Mouse (Mus musculus) granulocyte monocyte progenitor cell, adult 5-6 weeks (primary cell): Measurements from ENCODE around the gene Dgka. TPM values are rescaled to one million over a fixed set of nuclear protein-coding genes. Genes with fewer than 3 reads are reported as not detected.
"Not testable (repeated sequence)": the region's sequence is repeated elsewhere in the genome, so short reads cannot be mapped to it uniquely, and the experiment has no call there.

ENCODE experiments used
- ATAC-seq: replicated peaks from 2 replicates; pipeline ENCODE4 v1.8.0; 2016; ENCODE audit warnings: mild to moderate bottlenecking, moderate TSS enrichment, inconsistent platforms; ENCODE audit not compliant: poor library complexity, severe bottlenecking
- total RNA-seq, 2 experiments: library from RNA; stranded (forward) in 1 of 2; stranded (reverse) in 1 of 2; fragments of 200-712, 200-1000 nt in 1 of 2; fragments of >200 nt in 1 of 2; fragmentation: Nextera tagmentation in 1 of 2; gene quantifications; 2 replicates each; pipeline ENCODE4 v1.2.3; 2014 to 2017

Gene Dgka
- total RNA-seq, 2 experiments from 2014 or later, result 12.0 to 15.8 TPM

DNA sequence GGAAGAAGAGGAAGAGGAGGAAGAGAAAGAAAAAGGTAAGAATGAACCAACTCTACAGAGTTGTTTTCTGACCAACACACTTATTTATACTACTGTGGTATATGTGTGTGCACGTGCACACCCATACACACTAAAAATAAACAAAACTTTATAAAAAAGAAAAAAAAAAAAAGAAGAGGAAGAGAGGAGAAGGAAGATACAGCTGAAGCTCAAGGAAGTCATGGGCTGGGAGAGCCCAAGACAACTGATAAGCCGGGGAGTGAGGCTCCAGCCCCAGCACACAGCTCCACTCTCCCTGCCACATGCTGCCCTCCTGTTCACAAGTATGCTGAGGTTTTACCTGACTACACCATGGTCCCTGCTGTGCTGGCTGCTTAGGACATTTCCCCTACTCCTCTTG lies 4.4 kb downstream of the Dgka start:
- no peak for ATAC-seq

DNA sequence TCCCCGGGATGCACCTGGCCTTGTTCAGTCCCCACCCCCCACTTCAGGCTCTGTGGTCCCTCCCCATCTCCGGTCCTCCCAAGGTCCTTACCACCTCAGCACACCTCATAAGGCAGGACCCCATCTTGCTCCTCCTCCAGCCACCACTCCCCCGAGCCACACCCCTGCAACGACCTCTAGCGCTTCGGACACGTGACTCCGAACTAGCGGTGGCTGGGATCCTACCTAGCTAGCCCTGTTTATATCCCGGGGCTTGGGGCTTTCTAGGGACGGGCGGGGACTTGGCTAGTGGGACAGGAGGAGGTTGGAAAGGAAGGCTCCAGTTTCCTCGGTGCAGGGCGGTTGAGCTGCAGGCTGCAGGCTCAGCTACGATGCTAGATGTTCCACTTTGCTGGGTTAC lies 7.2 kb downstream of the Dgka start:
- no peak for ATAC-seq

DNA sequence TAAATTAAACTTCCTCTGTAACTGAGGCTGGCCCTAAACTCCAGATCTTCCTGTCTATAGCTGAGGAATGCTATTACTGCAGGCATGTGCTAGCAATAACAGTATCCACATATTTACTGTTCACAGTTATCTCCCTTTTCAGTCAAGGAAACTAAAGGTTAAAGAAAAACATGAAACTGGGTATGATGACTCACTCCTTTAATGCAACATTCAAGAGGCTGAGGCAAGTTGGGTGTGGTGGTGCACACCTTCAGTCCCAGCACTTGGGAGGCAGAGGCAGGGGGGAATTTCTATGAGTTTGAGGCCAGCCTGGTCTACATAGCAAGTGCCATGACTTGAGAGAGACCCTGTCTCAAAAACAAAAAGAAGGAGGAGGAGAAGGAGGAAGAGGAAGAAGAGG lies 12.7 kb downstream of the Dgka start:
- ATAC-seq, result no peak

DNA sequence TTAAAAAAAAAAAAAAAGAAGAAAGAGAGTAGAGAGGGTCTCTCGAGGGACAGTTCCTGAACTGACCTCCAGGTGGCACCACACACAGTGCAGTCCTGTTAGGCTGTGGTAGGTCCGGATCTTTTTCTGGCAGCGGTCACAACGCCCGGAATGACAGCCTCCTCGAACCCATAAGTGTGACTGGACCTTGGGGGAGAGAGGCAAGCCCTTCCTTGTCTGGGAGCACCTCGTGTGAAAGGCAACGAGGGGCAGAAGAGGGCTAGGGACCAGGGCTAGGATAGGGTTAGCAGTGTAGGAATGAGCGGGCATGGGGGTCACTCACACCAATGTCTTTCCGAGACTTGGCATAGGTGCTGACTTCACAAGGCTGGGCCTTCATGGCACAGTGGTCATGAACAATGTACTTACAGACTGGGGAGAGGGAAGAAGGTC lies 13.6 kb downstream of the Dgka start:
- peak; percentile 94 for ATAC-seq

DNA sequence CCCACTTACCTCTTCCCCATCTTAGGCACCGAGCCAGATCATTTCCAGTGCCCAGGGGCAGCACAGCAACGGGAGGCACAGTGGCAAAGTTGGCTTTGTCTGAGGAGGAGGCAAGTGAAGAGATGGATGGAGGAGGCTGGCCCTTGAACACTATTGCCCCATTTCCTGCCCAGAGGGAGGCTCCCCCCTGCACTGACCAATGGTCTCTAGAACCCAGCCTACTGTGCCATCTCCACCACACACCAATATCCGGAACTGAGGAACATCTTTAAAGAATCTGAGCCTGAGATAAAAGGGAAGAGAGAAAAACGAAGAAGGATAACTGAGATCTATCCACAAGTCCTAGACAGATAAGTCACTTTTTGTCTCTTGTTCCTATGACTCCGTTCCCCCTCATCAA lies 16.6 kb downstream of the Dgka start:
- peak; percentile 87 for ATAC-seq

DNA sequence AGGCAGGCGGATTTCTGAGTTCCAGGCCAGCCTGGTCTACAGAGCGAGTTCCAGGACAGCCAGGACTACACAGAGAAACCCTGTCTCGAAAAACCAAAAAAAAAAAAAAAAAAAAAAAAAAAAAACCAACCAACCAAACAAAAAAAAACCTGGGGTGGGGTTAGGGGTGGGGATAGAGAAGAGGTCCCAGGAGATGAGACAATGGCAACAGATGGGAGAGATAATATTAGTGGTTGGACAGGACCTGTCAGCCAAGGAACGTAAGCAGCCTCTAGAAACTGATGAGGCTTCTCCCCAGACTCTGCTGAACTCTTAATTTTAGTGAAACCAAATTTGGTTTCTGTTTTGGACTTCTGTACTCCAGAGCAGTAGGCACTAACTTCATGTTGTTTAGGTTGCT lies 19.2 kb downstream of the Dgka start:
- not testable (repeated sequence) for ATAC-seq

DNA sequence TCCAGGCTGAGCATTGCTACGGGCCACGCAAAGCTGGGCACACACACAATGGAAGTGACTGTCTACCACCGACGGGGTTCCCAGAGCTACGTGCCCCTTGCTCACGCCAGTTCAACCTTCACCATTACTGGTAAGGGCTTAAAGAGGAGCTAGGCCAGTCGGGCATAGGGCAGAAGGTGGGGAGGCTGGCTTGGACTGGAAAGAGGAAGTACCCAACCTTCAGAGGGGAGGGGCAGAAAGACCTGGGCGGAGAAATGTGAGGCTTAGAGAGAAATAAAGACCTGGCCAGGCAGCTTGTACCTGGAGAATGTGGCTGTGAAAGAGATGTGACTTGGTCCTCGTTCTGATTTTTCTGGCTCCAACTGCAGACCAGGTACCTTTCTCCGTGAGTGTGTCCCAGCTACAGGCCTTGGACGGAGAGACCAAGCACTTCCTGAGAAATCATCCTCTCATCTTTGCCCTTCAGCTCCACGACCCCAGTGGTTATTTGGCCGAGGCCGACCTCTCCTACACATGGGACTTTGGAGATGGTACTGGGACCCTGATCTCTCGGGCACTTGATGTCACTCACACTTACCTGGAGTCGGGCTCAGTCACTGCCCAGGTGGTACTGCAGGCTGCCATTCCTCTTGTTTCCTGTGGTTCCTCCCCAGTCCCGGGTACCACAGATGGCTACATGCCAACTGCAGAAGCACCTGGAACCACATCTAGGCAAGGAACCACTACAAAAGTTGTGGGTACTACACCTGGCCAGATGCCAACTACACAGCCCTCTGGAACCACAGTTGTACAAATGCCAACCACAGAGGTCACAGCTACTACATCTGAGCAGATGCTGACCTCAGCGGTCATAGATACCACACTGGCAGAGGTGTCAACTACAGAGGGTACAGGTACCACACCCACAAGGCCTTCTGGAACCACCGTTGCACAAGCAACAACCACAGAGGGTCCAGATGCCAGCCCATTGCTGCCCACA lies 28.8 kb downstream of the Dgka start:
- ATAC-seq, result peak; percentile 96

DNA sequence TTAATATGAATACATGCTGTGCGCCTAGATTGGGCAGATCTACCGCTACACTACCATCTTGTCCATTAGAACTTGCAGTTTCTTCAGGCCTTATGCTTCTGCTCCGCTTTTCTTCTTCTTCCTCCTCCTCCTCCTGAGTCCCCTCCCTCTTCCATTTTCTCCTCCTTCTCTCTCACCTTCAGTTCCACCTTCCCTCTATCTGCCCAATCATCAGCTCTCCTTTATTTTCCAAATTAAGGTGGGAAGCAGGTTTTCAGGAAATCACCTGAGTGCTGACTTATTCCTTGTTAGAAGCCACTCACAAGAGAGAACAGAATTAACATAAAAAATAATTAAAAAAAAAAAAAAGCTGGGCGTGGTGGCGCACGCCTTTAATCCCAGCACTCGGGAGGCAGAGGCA lies 33.3 kb downstream of the Dgka start:
- ATAC-seq, result not testable (repeated sequence)

DNA sequence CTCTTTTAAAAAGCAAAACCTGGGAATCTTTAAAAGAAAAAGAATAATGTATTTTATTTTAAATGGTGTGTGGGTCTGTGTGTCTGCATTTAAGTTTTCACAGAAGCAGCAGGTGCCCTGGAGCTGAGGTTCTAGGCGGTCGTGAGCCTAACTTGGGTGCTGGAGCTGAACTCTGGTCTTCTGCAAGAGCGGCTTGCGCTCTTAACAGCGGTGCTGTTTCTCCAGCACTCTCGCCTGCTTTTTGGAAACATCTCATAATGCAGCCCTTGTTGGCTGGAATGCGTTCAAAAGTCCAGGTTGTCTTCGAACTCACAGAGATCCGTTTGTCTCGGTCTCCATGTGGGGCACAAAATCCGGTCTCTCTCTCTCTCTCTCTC lies 39.4 kb downstream of the Dgka start:
- no peak for ATAC-seq

DNA sequence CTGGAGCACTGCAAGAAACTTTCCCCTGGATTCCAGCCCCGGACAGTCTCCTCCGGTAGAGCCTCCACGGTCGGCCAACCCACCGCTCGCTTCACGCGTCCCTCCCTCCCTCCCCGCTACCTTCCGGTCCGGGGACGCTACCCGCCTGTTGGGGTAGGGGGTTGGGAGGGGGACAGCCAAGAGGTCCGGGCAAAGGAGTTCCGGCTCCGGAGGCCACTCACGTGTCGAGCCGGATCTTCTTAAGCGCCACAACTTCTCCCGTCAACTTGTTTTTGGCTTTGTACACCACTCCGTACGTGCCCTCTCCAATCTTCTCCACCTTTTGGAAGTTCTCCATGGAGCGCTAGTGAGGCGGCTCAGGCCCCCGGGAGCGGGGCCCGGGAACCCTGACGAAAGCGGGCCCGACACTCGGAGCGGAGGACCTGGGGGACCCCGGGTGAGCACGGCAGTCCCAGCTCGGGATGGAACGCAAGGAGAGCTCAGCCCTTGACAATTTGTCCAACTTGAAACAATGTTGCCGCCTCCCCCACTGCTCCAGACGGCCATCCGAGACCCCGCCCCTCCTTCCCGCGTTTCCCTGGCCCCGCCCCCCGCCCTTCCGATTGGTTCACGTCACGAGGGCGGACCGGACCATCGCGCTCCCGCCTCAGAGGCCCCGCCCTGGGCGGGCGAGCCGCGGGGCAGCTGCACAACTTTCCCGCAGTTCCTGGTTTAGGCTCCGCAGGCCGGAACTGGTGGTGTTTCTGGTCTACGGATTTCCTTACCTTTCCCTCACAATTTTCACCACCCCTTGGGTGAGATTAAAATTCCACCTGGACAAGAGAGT lies 40.0 kb downstream of the Dgka start, which contains the start of gene Cdk2:
Gene Cdk2 (minus strand): TSS at position 541 of the 826 bp plus-strand sequence.
- ATAC-seq, result peak; percentile 91

DNA sequence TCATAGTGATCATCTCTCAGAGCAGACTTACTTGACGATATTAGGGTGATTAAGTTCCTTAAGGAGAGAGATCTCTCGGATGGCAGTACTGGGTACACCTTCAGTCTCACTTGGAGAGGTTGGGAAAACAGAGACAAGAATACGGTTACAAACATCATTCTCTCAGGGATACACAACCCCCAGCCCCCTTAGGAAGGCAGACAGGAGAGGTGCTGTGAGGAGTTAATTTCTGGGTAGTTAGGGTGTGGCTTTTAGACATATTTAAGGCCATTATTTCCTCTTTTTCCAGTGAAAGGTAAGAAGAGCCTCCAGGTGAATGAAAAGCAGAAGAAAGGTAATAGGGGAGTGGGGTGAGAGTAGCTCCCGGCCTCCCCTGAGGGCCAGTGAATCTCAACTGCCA lies 40.8 kb downstream of the Dgka start, which contains the start of gene Pmel:
Gene Pmel (plus strand): TSS at position 301 of the 400 bp plus-strand sequence.
- ATAC-seq, result no peak

DNA sequence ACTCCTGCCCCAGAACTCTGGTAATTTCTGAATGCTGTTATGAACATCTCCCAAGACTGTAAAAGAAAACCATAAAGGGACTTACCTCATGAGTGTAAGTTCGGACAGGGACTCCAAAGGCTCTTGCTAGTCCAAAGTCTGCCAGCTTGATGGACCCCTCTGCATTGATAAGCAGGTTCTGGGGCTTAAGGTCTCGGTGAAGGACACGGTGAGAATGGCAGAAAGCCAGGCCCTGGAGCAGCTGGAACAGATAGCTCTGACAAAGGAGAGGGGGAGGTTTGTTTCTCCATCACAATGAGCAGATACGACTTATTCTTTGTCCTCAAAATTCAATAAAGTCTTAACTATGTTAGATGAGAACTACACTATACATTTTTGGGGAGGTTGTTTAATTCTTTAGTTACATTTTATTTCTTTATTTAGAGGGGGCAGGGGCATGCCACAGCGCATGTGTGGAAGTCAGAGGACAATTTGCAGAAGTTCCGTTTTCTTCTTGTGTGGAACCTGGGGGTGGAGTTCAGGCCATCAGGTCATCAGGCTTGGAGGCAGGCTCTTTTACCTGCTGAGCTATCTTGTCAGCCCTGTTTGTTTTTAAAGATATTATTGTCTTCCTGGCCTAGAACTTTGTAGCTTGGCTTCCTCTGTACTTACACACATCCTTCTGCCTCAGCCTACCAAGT lies 42.2 kb downstream of the Dgka start:
- ATAC-seq, result peak; percentile 29

DNA sequence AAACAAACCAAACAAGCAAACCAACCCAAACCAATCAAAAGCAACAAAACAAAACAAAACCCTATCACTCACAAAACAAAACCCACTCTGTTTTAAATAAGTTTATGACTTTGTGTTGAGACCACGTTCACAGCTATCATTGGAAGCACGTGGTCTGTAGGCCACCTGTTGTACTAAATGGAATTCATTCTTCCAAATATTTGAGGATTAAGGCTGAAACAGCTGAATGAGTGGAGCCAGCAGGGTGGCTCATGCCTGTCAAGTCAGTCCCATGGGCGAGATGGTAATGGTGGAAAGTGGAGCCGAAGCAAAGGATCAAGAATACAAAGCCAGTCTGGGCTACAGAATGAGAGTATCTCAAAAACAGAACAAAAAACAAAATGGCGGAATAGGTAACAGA lies 43.9 kb downstream of the Dgka start:
- ATAC-seq, result no peak

DNA sequence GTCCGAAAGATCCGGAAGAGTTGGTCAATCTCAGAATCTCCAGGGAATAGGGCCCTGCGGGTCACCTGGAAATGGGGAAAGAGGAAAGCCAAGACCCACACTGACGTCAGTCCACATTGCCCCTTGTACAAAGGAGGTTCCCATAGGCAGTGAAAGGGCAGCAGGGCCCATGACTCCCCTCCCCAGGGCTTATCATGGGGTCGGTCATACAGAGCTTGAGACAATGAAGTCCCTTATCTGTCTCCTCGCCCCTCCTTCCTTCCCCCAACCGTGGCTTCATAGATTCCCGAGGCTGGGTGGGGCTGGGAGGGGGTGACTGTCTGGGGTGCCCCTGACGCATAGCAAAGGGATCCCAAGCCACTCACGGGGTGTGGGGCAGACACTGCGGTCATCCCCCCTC lies 45.0 kb downstream of the Dgka start:
- no peak for ATAC-seq

DNA sequence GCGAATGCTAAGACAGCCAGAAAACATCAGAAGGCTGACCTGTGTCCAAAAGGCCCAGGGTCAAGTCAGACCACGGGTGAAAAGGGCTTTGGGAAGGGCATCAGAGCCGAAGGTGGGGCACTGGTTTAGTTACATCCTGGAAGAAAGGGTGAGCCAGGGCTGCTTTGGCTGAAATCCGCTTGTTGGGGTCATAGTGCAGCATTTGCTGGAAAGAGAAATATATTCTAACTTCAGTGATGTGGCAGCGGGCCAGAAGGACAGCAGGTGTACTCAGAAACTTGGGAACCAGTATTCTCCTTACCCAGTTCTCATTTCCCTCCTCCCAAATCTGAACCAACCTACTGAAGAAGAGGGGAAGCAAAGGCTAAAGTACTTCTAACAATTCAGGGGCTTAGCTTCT lies 45.6 kb downstream of the Dgka start:
- no peak for ATAC-seq

DNA sequence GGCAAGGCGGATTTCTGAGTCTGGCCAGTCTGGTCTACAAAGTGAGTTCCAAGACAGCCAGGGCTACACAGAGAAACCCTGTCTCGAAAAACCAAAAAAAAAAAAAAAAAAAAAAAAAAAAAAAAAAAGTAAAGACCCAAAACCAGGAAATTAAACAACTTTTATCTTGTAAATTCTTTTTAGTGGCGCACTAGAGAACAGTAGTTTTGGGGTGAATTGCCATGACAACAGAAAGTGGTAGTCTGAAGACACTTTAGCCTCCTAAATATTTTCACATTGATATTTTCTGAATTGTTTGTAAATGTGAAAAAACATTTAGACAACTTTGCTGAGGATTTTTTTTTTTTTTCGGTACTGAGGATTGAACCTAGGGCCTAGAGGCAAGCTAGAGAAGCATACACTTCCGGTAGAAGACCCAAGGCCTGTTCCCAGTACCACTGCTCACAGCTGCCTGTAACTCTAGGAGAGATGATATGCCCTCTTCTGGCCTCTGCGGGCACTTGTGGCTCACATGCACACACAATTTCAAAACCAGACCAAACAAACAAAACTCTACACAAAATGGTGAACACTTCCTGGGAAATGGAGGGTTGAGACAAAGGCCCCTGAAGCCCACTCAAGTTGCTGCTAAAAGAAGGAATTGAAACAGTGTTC lies 47.5 kb downstream of the Dgka start:
- no peak for ATAC-seq

DNA sequence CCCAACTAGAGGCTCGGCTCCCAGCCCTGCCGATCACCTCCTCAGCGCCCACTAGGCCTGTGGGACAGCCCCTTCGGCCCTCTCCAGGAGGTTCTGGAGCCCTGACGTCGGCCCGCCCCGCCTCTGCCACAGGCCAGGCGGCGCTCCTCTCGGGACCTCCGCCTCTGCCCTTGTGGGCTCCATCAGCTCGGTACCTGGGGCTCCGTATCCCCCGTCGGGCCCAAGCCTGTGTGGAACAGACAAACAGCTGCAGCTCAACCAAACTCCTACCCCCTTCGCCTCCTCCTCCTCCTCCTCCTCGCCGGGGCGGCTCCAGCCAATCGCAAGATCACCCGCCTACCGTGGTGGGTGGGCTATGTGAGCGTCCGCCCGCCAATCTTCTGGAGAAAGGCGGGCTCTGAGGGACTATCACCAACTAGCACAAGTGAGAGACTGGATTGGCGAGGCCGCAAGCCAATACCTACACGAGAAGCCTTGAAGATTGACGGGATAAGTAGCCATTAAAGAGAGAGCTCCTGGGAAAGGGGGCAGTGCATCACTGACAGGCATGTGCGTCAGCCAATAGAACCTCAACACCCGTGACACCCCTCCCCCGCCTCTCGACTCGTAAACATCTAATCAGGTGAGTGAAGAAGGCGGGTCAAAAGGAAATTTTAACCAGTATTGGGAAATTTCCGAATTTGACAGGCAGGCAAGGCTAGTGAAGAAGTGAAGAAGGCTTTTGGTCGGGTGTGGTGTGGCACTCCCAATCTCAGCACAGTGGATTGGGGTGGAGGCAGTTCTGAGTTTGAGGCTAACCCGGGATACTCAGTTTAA lies 48.5 kb downstream of the Dgka start, which contains the start of gene Rab5b:
Gene Rab5b (minus strand): TSS at position 273 of the 816 bp plus-strand sequence.
- peak; percentile 86 for ATAC-seq

DNA sequence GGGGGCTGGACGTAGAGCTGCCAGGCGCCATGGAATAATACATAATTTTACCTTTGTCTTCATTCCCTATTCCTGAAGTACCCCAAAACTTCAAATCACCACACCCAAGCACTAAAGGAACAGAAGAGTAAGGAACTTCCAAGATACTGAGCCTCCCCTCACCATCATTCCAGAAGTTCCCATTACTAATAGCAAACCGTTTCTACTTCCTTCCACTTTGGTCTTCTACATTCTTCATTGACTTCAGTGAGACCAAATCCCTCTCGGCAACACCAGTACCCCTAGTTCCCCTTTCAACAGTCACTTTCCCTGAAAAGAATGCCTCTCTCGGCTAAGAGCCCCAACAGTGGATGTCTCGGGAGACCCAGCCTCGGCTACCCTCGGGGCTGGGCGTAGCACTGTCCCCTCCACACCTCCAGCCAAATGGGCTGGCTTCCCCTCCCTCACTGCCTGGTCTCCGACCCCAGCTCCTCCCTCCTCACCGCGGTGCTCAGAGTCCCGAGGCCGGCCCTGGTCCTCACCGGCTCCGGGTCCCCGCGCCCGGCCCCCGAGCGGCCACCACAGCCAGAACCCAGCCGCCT lies 49.2 kb downstream of the Dgka start:
- ATAC-seq, result no peak
